Mouse (Mus musculus) c-Kit-positive CD71-negative TER-119-negative erythroid progenitor cells, embryonic 14.5 days (primary cell): Measurements from ENCODE around the gene Selenow.

ENCODE experiments used
- DNase-seq: peaks from one replicate; pipeline ENCODE4 v3.0.0-alpha.2; 2013; ENCODE audit warnings: low read depth

The Selenow gene

GRCm38 (mm10) chr7:15922220-15922773, at the start of gene Selenow:
Gene Selenow (minus strand): TSS chr7:15922402.
- DNase-seq = peak; percentile 74

- no peak for DNase-seq
Measured at GRCm38 (mm10) chr7:15969674-15970073, 47.5 kb upstream of the Selenow start.

GRCm38 (mm10) chr7:15968322-15968721, 46.1 kb upstream of the Selenow start:
- DNase-seq = no peak

GRCm38 (mm10) chr7:15967312-15967711, 45.1 kb upstream of the Selenow start, which contains the start of gene Ehd2:
Gene Ehd2 (minus strand): TSS chr7:15967567.
- DNase-seq = peak; percentile 62

- DNase-seq = no peak
Measured at GRCm38 (mm10) chr7:15966489-15966888, 44.3 kb upstream of the Selenow start.

DNA sequence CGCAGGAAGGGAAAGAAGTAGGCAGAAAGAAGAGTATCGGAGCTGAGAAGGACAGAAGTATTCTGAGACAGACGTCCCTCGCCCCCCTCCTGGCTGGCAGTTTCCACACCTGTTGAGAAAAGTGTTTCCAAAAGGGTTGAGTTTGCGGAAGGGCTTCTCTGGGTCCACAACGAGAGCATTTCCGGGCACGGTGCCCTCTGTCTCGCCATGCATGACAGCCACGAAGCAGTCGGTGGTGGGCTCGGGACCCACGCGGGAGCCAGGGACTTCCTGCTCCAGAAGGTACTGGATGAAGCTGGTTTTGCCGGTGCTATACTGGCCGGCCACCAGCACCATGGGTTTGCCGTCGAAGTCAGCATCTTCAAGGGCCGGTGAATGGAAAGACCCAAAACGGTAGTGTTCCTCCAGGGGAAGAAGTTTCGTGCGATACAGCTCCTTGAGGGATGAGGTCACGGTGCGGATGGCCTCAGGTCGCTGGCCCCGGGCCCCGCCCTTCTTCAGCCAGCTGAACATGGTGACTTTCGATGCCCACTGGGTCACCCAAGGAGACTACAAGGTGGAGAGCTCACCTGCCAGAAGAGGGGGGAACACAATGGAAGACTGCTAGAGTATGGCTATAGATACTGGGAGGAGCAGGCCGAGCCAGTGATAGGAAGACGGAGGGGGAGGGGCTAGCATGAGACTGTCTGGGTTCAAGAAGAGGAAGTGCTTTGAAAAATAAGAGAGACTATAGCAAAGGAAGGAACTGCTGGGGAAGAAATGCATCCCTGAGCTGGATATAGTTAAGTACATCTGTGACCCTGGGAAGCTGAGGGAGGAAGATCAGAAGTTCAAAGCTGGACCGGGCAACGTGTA, 41.8 kb upstream of the Selenow start:
- no peak for DNase-seq

DNA sequence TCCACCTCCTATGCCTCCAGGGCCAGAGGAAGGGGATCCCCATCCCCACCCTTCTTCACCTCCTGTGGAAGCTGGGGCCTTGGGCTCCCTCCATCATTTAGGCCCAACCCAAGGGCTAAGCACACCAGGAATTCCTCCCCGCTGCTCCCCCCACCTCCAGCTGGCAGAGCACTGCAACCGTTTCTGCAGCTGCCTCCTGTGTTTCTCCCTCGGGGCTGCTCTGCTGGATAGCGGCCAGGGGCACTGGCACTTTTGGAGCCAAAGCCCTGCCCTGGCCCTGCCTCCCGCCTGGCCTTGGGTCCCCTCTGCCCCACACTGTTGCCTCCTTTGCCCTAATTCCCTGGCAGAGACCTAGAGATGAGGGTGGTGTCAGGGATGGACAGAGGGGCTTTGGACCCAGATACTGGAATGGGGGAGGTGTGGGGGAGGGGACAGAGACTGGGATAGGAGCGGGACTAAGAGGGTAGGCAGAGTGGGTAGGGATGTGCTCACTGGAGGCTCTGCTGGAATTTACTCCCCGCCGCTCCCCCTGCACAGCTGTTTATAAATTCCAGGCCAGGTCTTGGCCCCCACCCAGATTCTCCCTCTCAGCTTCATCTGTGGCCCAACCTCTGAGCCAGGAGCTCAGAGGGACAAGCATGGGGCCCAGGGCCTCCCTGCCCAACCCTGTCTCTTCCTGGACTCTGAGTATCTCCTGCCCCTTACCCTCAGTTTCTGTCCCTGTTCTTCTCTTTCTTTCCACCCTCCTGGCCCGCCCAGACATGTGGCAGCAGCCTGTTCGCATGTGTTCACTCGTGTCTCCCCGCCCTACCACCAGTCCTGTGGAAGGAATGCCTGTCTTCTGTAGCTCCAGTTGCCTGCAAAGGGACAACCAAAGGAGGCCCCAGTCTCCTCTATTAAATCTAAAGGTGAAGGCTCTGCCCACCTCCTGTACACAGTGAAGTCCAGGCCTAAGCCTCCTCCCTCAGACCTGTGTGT, 40.4 kb upstream of the Selenow start:
- DNase-seq = no peak

- DNase-seq = no peak
Measured at GRCm38 (mm10) chr7:15961798-15962197, 39.6 kb upstream of the Selenow start.

DNA sequence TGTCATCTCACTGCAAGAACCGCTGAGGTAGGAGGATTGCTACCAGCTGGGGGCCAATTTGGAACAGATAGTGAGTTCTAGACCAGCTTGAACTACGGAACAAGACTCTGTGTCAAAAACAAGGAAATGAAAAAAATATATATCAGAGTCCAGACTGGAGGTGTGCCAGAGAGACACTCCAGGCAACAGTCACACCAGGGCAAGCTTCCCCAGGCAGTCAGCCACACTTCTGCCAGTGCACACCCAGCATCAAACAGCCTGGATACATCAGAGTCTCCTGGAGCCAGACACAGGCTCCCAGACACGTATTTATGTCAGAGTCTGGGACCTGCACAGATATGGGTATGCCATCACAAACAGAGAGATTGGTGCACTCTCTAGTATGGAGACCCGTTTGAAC, 39.0 kb upstream of the Selenow start:
- no peak for DNase-seq

- DNase-seq = no peak
Measured at GRCm38 (mm10) chr7:15960691-15961090, 38.5 kb upstream of the Selenow start.

- DNase-seq = no peak
Measured at GRCm38 (mm10) chr7:15956143-15956542, 33.9 kb upstream of the Selenow start.

DNA sequence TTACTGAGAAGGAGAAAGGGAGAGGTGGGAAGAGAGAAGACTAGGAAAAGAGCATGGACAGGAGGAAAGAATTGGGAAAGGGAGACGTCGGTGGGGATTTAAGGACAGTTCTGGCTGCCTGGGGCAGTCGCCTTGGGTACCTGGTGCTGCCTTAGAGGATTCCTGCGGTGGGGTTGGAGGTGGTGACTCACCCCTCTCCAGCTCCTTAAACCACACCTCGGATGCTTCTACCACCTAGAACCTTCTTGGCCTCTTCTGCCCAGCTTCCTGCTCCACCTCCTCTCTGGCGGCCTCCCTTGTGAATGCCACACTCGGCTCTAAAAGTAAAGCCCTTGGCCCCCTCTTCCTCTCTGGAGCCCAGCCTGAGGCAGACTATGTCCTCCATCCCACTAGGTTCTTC, 33.3 kb upstream of the Selenow start:
- no peak for DNase-seq

DNA sequence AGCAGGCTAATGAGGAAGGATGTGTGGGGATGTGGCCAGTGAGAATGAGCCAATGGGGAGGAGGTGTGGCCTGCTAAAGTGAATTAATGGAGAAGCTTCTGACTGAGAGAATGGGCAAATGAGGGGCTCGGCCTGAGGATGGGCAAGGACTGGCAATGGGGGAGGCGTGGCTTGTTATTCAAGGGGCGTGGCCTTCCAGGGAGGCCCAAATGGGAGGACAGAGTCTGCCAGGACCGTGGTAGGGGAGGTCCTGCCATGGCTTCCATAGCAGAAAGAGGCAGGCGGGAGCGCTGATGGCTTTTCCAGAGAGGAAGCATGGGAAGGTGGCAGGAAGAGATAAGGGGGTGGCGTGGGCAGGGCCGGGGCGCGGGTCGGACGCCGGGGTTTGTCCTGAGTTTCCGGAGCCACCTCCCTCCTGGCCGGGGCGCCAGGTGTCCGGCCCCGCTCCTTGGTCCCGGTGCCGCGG, 32.8 kb upstream of the Selenow start:
- peak; percentile 47 for DNase-seq

DNA sequence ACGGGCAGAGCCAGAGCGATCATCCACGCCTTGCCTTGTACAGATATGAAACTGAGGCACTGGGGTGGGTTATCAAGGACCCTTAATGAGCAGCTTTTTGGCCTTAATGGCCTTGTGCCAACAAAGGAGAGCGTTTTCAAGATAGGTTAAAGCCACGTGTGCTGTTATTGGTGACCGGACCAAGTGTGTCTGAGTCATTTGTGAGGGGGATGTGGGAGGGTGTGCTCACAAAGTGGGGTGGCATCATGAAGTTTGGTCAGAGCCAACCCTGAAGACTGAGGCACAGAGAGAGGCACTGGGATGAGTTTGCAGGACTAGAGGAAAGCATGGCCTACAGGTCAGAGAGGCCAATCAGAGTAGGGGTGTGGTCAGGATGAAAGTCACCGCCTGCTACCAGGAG, 32.2 kb upstream of the Selenow start:
- DNase-seq = no peak

DNA sequence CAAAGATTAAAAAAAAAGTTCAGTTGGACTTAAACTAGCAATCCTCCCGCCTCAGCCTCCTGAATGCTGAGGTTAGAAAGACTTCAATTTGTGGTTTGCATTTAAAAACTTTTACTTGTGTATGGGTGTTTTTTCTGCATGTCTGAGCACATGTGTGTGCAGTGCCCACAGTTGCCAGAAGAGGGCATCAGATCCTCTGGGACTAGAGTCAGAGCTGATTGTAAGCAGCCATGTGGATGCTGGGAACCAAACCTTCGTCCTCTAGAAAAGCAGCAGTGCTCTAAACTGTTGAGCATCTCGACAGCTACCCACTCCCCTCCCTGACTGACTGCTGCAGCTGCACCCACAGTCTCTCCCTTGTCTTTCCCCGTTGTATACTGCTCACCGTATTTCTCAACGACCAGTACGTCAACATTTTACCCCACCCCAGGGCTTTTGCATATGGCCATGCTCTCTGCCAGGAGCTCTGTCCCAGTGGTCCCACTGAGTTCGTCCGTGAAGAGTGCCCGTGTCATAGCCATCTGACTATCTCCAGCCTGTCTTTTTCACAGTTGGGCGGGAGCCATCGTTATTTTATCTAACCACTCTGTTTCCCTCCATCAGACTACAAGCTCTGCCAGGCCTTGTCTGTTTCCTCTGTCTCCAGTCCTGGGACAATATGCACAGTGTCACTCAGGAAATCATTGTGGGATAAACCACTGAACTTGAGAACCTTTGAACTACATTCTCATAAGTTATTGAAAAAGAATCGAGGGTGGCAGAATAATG, 31.3 kb upstream of the Selenow start:
- DNase-seq = no peak

DNA sequence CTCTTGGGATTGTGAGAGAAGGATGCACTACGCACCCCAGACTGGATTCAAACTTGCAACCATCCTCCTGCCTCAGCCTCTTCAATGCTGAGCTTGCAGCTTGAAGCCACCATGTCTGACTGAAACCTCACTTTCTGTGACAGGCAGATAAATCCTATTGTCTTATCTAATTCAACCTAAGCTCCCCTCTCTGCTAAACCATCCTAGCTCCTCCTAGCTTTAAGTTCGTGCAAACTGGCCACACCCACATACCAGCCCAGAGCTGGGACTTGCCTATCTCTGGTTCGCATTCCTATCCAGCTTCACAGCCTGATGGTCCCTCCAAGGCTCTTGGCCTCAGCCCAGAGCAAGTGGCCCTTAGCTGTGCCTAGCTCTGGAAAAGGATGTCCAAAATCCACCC, 30.2 kb upstream of the Selenow start:
- DNase-seq = no peak

DNA sequence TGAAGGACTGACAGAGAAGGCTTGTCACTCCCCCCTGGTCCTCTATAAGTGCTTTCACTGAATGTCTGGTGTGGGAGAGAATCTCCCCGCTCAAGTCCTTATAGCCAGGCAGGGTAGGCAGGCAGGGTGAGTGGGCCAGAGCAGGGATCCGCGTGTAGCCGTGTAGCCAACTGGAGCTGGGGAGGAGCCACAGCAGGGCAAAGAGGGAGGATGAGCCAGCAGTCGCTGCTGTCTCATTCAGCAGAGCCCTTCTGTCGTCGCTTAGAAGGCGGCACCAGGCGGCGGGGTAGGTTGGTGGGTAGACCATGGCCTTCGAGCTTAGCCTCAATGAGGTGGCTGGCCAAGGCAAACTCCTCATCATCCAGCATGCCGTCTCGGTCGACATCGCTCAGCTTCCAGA, 27.8 kb upstream of the Selenow start:
- no peak for DNase-seq

DNA sequence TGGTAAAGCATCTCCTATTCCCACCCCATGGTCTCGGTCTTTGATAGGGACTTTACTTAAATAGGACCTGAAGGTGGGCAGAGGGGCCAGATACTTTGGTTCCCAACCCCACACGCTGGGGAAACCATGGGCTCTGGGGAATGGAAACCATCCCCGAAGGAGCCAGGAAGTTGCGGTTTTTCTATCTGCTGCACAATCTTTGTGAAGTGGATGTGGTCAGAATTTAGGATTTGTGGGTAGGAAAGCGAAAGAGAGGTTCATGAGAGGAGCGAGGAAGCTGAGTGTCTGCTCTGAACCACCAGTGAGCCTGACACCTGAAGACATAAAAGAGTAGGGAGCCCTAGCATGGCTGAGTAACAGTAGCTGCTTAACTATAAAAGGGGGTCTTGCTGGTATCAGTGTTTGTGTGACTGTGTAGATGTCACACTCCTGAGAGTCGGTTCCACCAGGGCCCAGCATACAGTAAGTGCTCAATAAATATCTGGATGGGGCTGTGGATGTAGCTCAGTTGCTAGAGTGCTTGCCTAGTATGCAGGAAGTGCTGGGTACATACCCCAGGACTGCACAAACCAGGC, 27.1 kb upstream of the Selenow start:
- DNase-seq = no peak

- peak; percentile 77 for DNase-seq
Measured at GRCm38 (mm10) chr7:15948381-15948941, 26.3 kb upstream of the Selenow start.

DNA sequence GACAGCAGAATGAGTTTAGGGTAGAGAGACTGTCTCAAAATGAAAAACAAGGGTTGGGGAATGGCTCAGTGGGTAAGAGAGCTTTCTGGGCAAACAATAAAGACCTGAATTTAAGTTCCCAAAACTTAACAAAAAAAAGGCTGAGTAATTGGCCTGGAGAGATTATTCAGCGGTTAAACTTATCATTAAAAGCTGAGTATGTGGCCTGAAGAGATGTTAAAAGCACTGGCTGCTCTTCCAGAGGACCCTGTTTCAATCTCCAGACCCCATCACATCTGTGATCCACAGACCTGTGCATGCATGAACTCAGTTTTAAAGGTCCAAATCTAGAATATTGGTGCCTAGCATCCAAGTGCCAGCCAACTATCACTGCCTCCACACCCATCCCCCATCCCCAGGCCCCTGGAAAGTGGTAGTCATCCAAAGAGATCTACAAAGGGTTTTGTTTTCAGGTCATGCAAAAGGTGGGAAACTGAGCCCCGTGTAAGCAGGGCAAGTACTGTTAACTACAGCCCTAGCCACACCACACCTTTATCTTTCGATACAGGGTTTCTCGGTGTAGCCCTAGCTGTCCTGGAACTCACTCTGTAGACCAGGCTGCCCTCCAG, 25.6 kb upstream of the Selenow start:
- DNase-seq = no peak
